Mouse (Mus musculus) forebrain, embryonic 12.5 days (tissue): ENCODE measurements around the gene Ctps. TPM values are rescaled to one million over a fixed set of nuclear protein-coding genes. Genes with fewer than 3 reads are reported as not detected.
"Not testable (repeated sequence)": the region's sequence is repeated elsewhere in the genome, so short reads cannot be mapped to it uniquely, and the experiment has no call there.

Source experiments
- ATAC-seq: fragments of 200-750 bp; cut with Nextera tagmentation; 2 replicates; pipeline ENCODE4 v1.8.0; 2017; ENCODE audit warnings: moderate TSS enrichment; ENCODE audit not compliant: low FRiP score
- H3K27ac ChIP-seq: fragments of 300-500 bp; sonication (generic); 2 replicates; pipeline ENCODE4 v1.5.1; 2016; ENCODE audit warnings: mild to moderate bottlenecking
- H3K27me3 ChIP-seq: fragments of 300-500 bp; sonication (generic); 2 replicates; pipeline ENCODE4 v1.6.1; 2016; ENCODE audit warnings: mild to moderate bottlenecking
- H3K36me3 ChIP-seq: fragments of 300-500 bp; sonication (generic); replicated peaks from 2 replicates; pipeline ENCODE4 v1.6.1; 2016; ENCODE audit warnings: mild to moderate bottlenecking
- H3K4me1 ChIP-seq: fragments of 300-500 bp; sonication (generic); 2 replicates; pipeline ENCODE4 v1.6.1; 2016
- H3K4me2 ChIP-seq: fragments of 300-500 bp; sonication (generic); 2 replicates; pipeline ENCODE4 v1.6.1; 2016; ENCODE audit warnings: mild to moderate bottlenecking, moderate library complexity
- H3K4me3 ChIP-seq: fragments of 300-500 bp; sonication (generic); replicated peaks from 2 replicates; pipeline ENCODE4 v1.5.1; 2016; ENCODE audit warnings: mild to moderate bottlenecking
- H3K9ac ChIP-seq: fragments of 300-500 bp; sonication (generic); 2 replicates; pipeline ENCODE4 v1.6.1; 2016; ENCODE audit warnings: mild to moderate bottlenecking
- H3K9me3 ChIP-seq: fragments of 300-500 bp; sonication (generic); 2 replicates; pipeline ENCODE4 v1.6.1; 2016
- WGBS: fragments of 180-500 bp; shearing (Covaris S2); methylation state at CpG from one replicate; pipeline ENCODE4 v1.1.7; 2016; 5-methylcytosine and 5-hydroxymethylcytosine counted together
- polyA plus RNA-seq: library from polyadenylated mRNA; unstranded; fragments of >200 nt; fragmentation: Nextera tagmentation; extraction: Ambion mirVana; gene quantifications from 2 replicates; pipeline ENCODE4 v1.2.1, GENCODE M21; 2016

Ctps gene
- polyA plus RNA-seq, 1 experiment from 2014 or later: 128 TPM

DNA sequence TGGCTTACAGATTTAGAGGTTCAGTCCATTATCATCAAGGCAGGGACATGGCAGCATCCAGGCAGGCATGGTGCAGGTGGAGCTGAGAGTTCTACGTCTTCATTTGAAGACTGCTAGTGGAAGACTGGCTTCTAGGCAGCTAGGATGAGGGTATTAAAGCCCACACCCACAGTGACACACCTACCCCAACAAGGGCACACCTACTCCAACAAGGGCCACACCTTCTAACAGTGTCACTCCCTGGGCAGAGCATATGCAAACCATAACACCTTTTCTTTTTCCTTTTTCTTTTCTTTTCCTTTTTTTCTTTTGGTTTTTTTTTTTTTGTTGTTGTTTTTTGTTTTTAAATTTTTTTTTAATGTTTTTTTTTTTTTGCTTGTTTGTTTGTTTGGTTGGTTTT is 26.1 kb upstream of the Ctps start:
- 100% methylated on average over 1 of the region's 1 CpGs for WGBS
- H3K27me3 ChIP-seq, ATAC-seq, H3K36me3 ChIP-seq, H3K4me2 ChIP-seq, H3K9me3 ChIP-seq, H3K4me1 ChIP-seq, H3K9ac ChIP-seq, H3K4me3 ChIP-seq, H3K27ac ChIP-seq: not testable (repeated sequence)

DNA sequence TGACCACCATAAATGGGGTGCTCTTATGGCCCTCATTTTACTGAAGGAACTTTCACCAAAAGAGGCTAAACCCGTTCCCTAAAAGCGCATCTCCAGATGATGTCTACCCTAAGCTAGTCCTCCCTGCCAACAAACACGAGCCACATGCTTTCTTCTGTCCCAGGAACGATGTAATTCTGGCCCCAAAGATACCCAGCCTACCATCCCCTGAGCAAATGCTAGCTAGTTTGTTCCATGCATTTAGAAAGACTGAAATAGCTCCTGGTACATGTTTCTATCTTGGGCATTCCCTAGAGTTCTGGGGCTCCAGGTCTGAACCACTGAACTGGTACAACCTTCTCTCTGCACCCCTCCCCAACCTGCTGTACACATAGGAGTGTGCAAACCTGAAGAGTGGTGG is 20.9 kb upstream of the Ctps start:
- H3K9me3 ChIP-seq: no peaks in the 10 kb centered on the region
- no peaks in the 10 kb centered on the region for H3K36me3 ChIP-seq
- H3K4me1 ChIP-seq: peaks cover 4% of the 10 kb centered on the region; the same call in 1 of the 2 replicates
- H3K27me3 ChIP-seq: peaks cover 22% of the 10 kb centered on the region
- no peak for ATAC-seq
- no peak overlapping the region for H3K27ac ChIP-seq
- H3K9ac ChIP-seq: no peak overlapping the region
- WGBS: 82% methylated on average over 4 of the region's 4 CpGs
- H3K4me2 ChIP-seq: no peak overlapping the region
- no peak overlapping the region for H3K4me3 ChIP-seq

DNA sequence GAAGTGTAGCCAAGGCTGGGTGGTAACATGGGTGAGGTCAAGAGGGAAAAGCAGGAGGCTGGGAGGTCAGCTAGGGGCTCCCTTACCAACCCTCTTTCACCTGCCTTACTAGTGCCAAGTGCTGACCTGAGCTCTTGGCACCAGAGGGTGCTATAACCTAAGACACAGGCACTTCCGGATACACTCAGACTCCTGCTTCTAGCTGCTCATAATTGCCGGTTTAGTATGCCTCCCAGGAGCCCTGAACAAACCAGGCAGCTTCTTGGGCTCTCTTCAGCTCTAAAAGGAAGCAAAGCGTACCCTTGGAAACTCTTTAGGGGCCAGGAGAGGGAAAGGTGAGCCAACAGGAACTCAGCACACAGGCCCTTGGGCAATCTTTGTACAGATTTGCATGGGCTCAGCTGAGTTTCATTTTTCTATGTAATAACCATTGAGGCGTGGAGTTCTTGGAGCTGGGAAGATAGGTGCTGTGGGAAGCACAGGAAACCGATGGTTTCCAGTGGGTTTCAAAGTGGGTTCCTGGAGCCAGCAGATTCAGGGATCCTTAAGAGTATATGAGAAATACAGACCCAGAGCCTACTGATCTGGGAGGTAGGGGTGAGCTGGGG is 19.8 kb upstream of the Ctps start:
- H3K27ac ChIP-seq: no peak overlapping the region
- H3K4me3 ChIP-seq: no peak overlapping the region
- no peaks in the 10 kb centered on the region for H3K36me3 ChIP-seq
- 30% methylated on average over 5 of the region's 5 CpGs for WGBS
- no peak overlapping the region for H3K4me2 ChIP-seq
- H3K9ac ChIP-seq: no peak overlapping the region
- H3K4me1 ChIP-seq: peaks cover 4% of the 10 kb centered on the region; the same call in 1 of the 2 replicates
- H3K27me3 ChIP-seq: peaks cover 22% of the 10 kb centered on the region
- H3K9me3 ChIP-seq: no peaks in the 10 kb centered on the region
- ATAC-seq: peak; percentile 85

DNA sequence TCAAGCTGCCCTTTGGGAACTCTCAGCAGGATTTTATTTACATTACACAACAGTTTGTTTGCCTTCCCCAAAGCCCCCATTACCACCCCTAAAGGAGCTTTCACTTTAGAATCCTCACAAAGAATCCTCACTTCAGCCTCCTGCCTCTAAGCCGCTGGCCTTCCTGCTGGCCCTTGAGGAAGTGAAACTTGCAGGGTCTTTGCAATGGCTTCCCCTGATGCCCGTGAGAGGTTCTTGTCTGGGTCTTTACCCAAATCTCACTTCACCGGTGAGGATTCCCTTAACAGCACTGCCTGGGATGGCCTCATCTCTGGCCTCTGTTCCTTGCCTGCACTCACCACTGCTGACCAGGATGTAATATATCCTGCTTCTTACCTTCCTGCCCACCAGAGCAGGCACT is 19.0 kb upstream of the Ctps start:
- Histone ChIP-seq H3K27ac (no peak overlapping the region), H3K4me2 (no peak overlapping the region), H3K27me3 (peaks cover 22% of the 10 kb centered on the region), H3K36me3 (no peaks in the 10 kb centered on the region), H3K4me1 (peaks cover 4% of the 10 kb centered on the region; the same call in 1 of the 2 replicates), H3K9ac (no peak overlapping the region), H3K9me3 (no peaks in the 10 kb centered on the region), H3K4me3 (no peak overlapping the region)
- ATAC-seq: no peak
- 14% methylated on average over 3 of the region's 3 CpGs for WGBS

DNA sequence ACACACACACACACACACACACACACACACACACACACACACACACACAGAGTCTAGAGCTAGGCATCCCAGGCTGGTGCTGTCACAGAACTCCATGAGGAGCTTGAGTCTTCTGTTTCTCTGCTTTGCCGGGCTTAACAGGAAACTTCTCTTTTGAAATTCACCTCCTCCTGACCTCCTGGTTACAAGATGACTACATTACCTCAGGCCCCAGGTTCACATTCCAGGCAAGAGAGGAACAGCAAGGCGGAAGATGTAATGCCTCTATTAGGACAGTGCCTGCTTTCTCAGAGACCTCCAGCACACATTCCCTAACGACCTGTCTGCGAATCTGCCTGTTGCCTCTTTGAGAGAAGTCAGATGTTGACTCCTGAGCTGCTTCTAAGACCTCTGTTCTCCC is 18.4 kb upstream of the Ctps start, which contains the start of gene Gm8439:
Gm8439 (plus strand) TSS at position 301 of the 400 bp plus-strand sequence.
- Histone ChIP-seq H3K4me3 (no peak within 1 kb of the TSS), H3K27me3 (peaks cover 22% of the 10 kb centered on the region), H3K9me3 (no peaks in the 10 kb centered on the region), H3K9ac (no peak within 1 kb of the TSS), H3K27ac (no peak within 1 kb of the TSS), H3K36me3 (no peaks in the 10 kb centered on the region), H3K4me1 (peaks cover 4% of the 10 kb centered on the region; the same call in 1 of the 2 replicates), H3K4me2 (no peak within 1 kb of the TSS)
- no peak for ATAC-seq
- WGBS: 25% methylated on average over 4 of the region's 4 CpGs

DNA sequence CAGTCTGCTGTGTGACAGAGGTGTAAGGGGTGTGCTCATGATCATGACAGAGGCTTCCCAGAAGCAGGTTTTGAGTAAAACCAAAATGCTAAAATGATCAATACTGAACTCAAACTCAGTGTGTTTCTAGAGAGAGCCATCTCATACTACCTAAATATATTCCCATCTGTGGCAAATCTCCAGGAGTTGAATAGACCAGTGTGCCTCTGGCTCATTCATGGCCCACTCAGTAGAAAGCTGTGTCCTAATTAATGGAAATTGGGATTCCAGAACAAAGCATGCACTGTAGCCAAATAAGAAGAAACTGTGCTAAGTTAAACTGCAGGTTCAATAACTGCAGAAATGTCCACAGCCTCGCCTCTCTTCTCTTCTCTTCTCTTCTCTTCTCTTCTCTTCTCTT is 16.9 kb upstream of the Ctps start:
- 44% methylated on average over 1 of the region's 1 CpGs for WGBS
- H3K27me3 ChIP-seq: peaks cover 22% of the 10 kb centered on the region
- no peak for ATAC-seq
- no peak overlapping the region for H3K4me2 ChIP-seq
- no peaks in the 10 kb centered on the region for H3K9me3 ChIP-seq
- H3K27ac ChIP-seq: no peak overlapping the region
- no peak overlapping the region for H3K9ac ChIP-seq
- H3K4me1 ChIP-seq: peaks cover 4% of the 10 kb centered on the region; the same call in 1 of the 2 replicates
- no peak overlapping the region for H3K4me3 ChIP-seq
- H3K36me3 ChIP-seq: no peaks in the 10 kb centered on the region

DNA sequence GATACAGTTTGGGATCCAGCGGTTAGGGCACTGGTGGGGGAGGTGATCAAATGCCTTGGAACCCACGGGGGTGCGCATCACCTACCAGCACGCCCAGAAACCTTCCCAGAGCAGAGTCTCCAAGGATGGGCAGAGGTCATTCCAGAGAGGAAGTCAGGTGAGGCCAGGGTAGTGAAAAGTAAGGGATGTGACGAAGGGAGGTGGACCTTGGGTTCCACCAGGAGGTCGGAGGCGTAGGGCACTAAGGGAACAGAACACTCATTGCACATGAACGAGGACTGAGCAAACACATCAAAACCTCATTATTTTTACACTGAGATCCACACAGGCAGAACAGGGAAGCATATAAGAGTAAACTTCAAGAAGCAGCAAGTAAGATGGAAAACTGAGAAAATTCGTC is 11.6 kb upstream of the Ctps start:
- Histone ChIP-seq H3K36me3 (no peaks in the 10 kb centered on the region), H3K27me3 (no peaks in the 10 kb centered on the region), H3K4me1 (no peaks in the 10 kb centered on the region; the same call in 1 of the 2 replicates), H3K4me3 (no peak overlapping the region), H3K4me2 (no peak overlapping the region), H3K27ac (no peak overlapping the region), H3K9ac (no peak overlapping the region), H3K9me3 (no peaks in the 10 kb centered on the region)
- WGBS: 82% methylated on average over 9 of the region's 9 CpGs
- ATAC-seq: no peak

DNA sequence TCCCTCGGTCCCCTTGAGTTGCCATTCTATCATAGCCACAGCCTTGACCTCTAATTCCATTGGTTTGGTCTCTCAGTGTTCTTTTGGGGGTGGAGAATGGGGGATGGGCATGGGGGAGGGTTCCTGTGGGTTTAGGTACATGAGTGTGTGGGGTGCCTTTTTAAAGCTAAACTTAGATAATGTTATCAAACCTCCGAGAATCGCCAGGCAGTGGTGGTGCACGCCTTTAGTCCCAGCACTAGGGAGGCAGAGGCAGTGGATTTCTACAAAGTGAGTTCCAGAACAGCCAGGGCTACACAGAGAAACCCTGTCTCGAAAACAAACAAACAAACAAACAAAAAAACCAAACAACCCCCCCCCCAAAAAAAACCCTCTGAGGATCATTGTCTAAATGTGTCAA is 10.8 kb upstream of the Ctps start:
- Histone ChIP-seq H3K4me3 (no peak overlapping the region), H3K27ac (no peak overlapping the region), H3K36me3 (no peaks in the 10 kb centered on the region), H3K4me2 (no peak overlapping the region), H3K4me1 (no peaks in the 10 kb centered on the region; the same call in 1 of the 2 replicates), H3K27me3 (no peaks in the 10 kb centered on the region), H3K9ac (no peak overlapping the region), H3K9me3 (no peaks in the 10 kb centered on the region)
- no peak for ATAC-seq
- 90% methylated on average over 5 of the region's 5 CpGs for WGBS

DNA sequence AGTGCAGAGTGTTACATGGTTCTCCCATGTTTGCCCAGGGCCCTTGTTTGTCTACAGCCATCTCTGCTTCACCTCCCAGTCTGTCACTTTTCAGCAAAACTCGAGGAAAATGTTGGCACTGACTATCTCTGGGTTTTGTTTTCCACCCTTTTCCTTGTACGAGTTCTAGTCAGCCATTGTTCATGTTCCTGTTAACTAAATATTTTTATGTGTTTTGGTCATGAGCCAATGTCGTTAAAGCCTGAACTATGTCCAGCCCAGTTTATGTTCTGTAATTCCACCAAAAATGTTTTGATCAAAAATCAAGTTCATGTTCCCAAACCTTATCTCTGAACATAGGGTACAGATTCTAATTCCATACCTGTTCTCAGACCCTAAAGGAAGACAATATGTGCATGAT is 1.6 kb upstream of the Ctps start:
- Histone ChIP-seq H3K36me3 (0 out of 2 replicates have a peak, but pooled peaks cover 1% of the 10 kb centered on the region), H3K4me3 (no peak overlapping the region), H3K4me2 (no peak overlapping the region), H3K4me1 (peaks cover 23% of the 10 kb centered on the region), H3K9me3 (no peaks in the 10 kb centered on the region), H3K9ac (no peak overlapping the region), H3K27ac (no peak overlapping the region), H3K27me3 (peaks cover 4% of the 10 kb centered on the region; the same call in 1 of the 2 replicates)
- 73% methylated on average over 3 of the region's 3 CpGs for WGBS
- no peak for ATAC-seq

DNA sequence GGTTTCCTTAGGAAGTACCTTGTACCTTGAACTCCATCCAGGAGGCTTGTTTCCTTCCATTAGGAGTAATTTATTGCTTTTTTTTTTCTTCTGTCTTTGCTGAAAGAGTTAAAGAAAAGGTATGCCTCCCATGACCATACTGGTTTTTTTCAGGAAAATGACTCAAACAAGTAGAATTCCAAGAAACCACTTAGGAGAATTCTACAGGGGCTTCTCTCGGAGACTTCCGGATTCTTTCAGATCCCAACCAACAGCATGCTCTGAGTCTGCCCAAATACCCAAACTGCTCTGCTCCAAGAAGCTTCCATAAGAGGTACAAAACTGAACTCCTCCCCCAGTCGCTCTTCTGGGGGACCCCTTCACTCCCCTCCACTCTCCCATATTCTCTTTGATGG is 991 bp upstream of the Ctps start:
- H3K9me3 ChIP-seq: no peaks in the 10 kb centered on the region
- no peak for ATAC-seq
- peak overlapping the region; percentile 91; the same call in 1 of the 2 replicates for H3K9ac ChIP-seq
- H3K4me2 ChIP-seq: peak overlapping the region; percentile 64
- peak overlapping the region; percentile 81; the same call in 1 of the 2 replicates for H3K4me3 ChIP-seq
- peaks cover 23% of the 10 kb centered on the region for H3K4me1 ChIP-seq
- H3K27me3 ChIP-seq: peaks cover 4% of the 10 kb centered on the region; the same call in 1 of the 2 replicates
- 82% methylated on average over 3 of the region's 3 CpGs for WGBS
- H3K27ac ChIP-seq: 0 out of 2 replicates have a peak overlapping the region, but pooled peaks have one; percentile 95
- 0 out of 2 replicates have a peak, but pooled peaks cover 6% of the 10 kb centered on the region for H3K36me3 ChIP-seq

DNA sequence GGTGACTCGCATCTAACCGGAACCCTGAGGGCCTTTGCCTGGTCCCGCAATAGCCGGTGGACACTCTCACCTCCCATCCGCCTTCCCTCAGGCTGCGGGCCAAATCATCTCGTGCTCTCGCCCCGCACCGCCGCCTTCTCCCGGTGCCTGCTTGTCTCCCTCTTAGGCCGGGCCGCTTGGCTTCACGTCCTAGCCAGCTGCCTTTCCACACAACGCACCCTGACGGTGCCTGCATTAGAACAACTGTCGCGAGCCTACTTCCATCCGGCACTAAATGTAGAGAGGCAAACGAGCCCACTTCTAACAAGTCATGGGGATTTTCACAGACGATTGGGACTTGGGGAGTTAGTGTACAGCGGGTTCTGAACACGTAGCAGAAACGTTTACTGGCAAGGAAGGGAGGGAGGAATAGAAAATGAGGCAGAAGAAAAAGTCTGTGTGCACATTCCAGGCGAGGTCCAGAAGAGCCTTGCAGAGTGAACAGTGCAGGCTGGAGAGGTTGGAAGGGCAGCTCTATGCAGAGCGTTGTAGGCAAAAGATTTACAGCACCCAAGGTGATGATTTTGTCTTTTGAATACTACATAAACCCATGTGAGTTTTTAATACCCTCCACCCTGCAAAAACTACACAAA is 478 bp upstream of the Ctps start:
- WGBS: 3% methylated on average over 27 of the region's 27 CpGs
- H3K4me2 ChIP-seq: peak overlapping the region; percentile 64
- H3K9me3 ChIP-seq: no peaks in the 10 kb centered on the region
- 0 out of 2 replicates have a peak, but pooled peaks cover 6% of the 10 kb centered on the region for H3K36me3 ChIP-seq
- H3K27me3 ChIP-seq: peaks cover 4% of the 10 kb centered on the region; the same call in 1 of the 2 replicates
- peak overlapping the region; percentile 81 for H3K4me3 ChIP-seq
- peak overlapping the region; percentile 91 for H3K9ac ChIP-seq
- H3K27ac ChIP-seq: peak overlapping the region; percentile 95
- ATAC-seq: peak; percentile 72
- peaks cover 23% of the 10 kb centered on the region for H3K4me1 ChIP-seq

DNA sequence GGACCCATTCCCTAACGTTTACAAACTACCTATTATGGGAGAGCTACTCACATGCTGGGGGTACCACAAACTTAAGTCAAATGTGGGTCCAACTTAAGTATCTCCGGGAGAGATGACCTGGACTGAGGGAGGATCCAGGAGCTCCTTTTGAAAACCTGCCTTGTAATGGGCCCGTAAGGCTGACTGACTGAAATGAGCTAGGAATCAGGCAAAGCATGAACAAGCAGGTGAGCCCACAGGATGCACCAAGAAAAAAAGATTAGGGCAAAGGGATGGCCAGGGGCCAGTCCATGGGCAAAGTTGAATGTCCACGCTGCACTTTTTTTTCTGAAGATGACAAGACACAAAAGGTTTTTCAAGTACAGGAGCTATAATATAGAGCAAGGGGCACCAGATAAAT is 1.1 kb downstream of the Ctps start:
- H3K36me3 ChIP-seq: peaks cover 18% of the 10 kb centered on the region
- no peak for ATAC-seq
- peaks cover 4% of the 10 kb centered on the region; the same call in 1 of the 2 replicates for H3K27me3 ChIP-seq
- H3K4me2 ChIP-seq: peak overlapping the region; percentile 64
- H3K4me1 ChIP-seq: peaks cover 23% of the 10 kb centered on the region
- peak overlapping the region; percentile 81 for H3K4me3 ChIP-seq
- H3K9me3 ChIP-seq: no peaks in the 10 kb centered on the region
- 4% methylated on average over 4 of the region's 4 CpGs for WGBS
- H3K9ac ChIP-seq: peak overlapping the region; percentile 91
- H3K27ac ChIP-seq: no peak overlapping the region
